Comparison of ENCODE assay signal across 20 mouse cellular contexts in genomic region chr15:4643888-4644606, GRCm38 (mm10).
DNase-seq lines count a peak whose midpoint lies in the region; ATAC-seq and TF ChIP-seq lines count a peak whose summit lies in the region.
"Had no signal": no experiment of that assay in that cellular context is flagged by ENCODE, and none has a peak within 500 bp of the region (broad histone marks: within the 10 kb centered on the region; RNA-seq: fewer than 3 reads in every experiment).

No protein-coding gene starts in this region.

- H3K9me3 ChIP-seq in neural tube, embryonic 15.5 days (replicated peaks) = no peaks in the 10 kb centered on the region
- H3K9me3 ChIP-seq in forebrain, embryonic 14.5 days (replicated peaks; ENCODE audit: control insufficient read depth, low read length) = no peaks in the 10 kb centered on the region
- H3K9me3 ChIP-seq in midbrain, embryonic 14.5 days (ENCODE audit: control insufficient read depth, low read length) = no peaks in the 10 kb centered on the region
- H3K9me3 ChIP-seq: limb, embryonic 12.5 days; liver, embryonic 12.5 days had no signal

- 87% methylated on average over 4 of the region's 4 CpGs for WGBS in neural tube, embryonic 15.5 days
- 18% methylated on average over 4 of the region's 4 CpGs for WGBS in forebrain, embryonic 14.5 days
- 19% methylated on average over 4 of the region's 4 CpGs for WGBS in midbrain, embryonic 14.5 days
- WGBS in kidney, adult 2 months = 97% methylated on average over 4 of the region's 4 CpGs

- no peaks in the 10 kb centered on the region for H3K4me1 ChIP-seq in neural tube, embryonic 15.5 days
- H3K4me1 ChIP-seq in forebrain, embryonic 14.5 days (ENCODE audit: control insufficient read depth, insufficient read depth, low read length) = no peaks in the 10 kb centered on the region; the same call in 1 of the 2 replicates
- H3K4me1 ChIP-seq in midbrain, embryonic 14.5 days (ENCODE audit: control insufficient read depth, insufficient read depth, low read length) = no peaks in the 10 kb centered on the region
- H3K4me1 ChIP-seq in kidney, adult 2 months (ENCODE audit: control insufficient read depth, insufficient read depth, low read length) = no peaks in the 10 kb centered on the region
- H3K4me1 ChIP-seq: limb, embryonic 12.5 days; liver, embryonic 12.5 days had no signal

- no peaks in the 10 kb centered on the region for H3K36me3 ChIP-seq in neural tube, embryonic 15.5 days
- no peaks in the 10 kb centered on the region for H3K36me3 ChIP-seq in forebrain, embryonic 14.5 days (ENCODE audit: control insufficient read depth, insufficient read depth, low read length)
- H3K36me3 ChIP-seq in midbrain, embryonic 14.5 days (ENCODE audit: control insufficient read depth, insufficient read depth, low read length) = no peaks in the 10 kb centered on the region
- H3K36me3 ChIP-seq in kidney, adult 2 months (ENCODE audit: control insufficient read depth, insufficient read depth, low read length) = no peaks in the 10 kb centered on the region
- H3K36me3 ChIP-seq: limb, embryonic 12.5 days; liver, embryonic 12.5 days had no signal

- peak; percentile 53; the same call in 1 of the 2 replicates for ATAC-seq in neural tube, embryonic 15.5 days (ENCODE audit: low FRiP score)
- ATAC-seq in forebrain, embryonic 14.5 days = peak; percentile 75
- peak; percentile 80 for ATAC-seq in midbrain, embryonic 14.5 days (ENCODE audit: low FRiP score, low TSS enrichment)
- ATAC-seq: inflammation-experienced regulatory T-cells, adult 6 months; liver, embryonic 12.5 days had no signal

- no peak overlapping the region for H3K4me2 ChIP-seq in neural tube, embryonic 15.5 days
- no peak overlapping the region for H3K4me2 ChIP-seq in forebrain, embryonic 14.5 days (ENCODE audit: low read length)
- no peak overlapping the region; the same call in 1 of the 2 replicates for H3K4me2 ChIP-seq in midbrain, embryonic 14.5 days (ENCODE audit: low read length)
- H3K4me2 ChIP-seq: limb, embryonic 12.5 days; liver, embryonic 12.5 days; lung, embryonic 14.5 days had no signal

- H3K9ac ChIP-seq in neural tube, embryonic 15.5 days (replicated peaks) = no peak overlapping the region
- H3K9ac ChIP-seq in forebrain, embryonic 14.5 days (ENCODE audit: low read length) = no peak overlapping the region
- H3K9ac ChIP-seq in midbrain, embryonic 14.5 days (replicated peaks; ENCODE audit: low read length) = no peak overlapping the region
- H3K9ac ChIP-seq: limb, embryonic 12.5 days; liver, embryonic 12.5 days; lung, embryonic 14.5 days had no signal

- no peak for TF ChIP-seq CTCF in kidney, adult 2 months (conservative IDR thresholded peaks at IDR 0.05; ENCODE audit: insufficient read depth, insufficient read length, low read depth, low read length)
- TF ChIP-seq CTCF in left cerebral cortex, adult 2 months (IDR thresholded peaks at IDR 0.05) = no peak

- H3K27ac ChIP-seq in neural tube, embryonic 15.5 days (replicated peaks) = 0 out of 2 replicates have a peak overlapping the region, but pooled peaks have one; percentile 23
- H3K27ac ChIP-seq in forebrain, embryonic 14.5 days (ENCODE audit: low read depth, low read length) = no peak overlapping the region
- H3K27ac ChIP-seq in midbrain, embryonic 14.5 days (replicated peaks; ENCODE audit: low read depth, low read length) = peak overlapping the region; percentile 61; the same call in 1 of the 2 replicates
- no peak overlapping the region for H3K27ac ChIP-seq in kidney, adult 2 months (ENCODE audit: insufficient read depth, low read depth, low read length)
- H3K27ac ChIP-seq in left cerebral cortex, adult 2 months = no peak overlapping the region
- H3K27ac ChIP-seq: limb, embryonic 12.5 days; liver, embryonic 12.5 days had no signal

- intact Hi-C loops in left cerebral cortex, adult 2 months (cut with DNase I) = no loop called here

- H3K4me3 ChIP-seq in neural tube, embryonic 15.5 days (replicated peaks) = no peak overlapping the region
- H3K4me3 ChIP-seq in forebrain, embryonic 14.5 days (ENCODE audit: low read depth, low read length) = no peak overlapping the region
- no peak overlapping the region for H3K4me3 ChIP-seq in midbrain, embryonic 14.5 days (replicated peaks; ENCODE audit: low read depth, low read length)
- H3K4me3 ChIP-seq in kidney, adult 2 months (ENCODE audit: insufficient read depth, low read depth, low read length) = no peak overlapping the region
- H3K4me3 ChIP-seq in left cerebral cortex, adult 2 months = no peak overlapping the region
- H3K4me3 ChIP-seq: limb, embryonic 12.5 days; liver, embryonic 12.5 days had no signal

- no peaks in the 10 kb centered on the region for H3K27me3 ChIP-seq in neural tube, embryonic 15.5 days (replicated peaks)
- H3K27me3 ChIP-seq in forebrain, embryonic 14.5 days (replicated peaks; ENCODE audit: control insufficient read depth, insufficient read depth, low read length) = no peaks in the 10 kb centered on the region
- no peaks in the 10 kb centered on the region for H3K27me3 ChIP-seq in midbrain, embryonic 14.5 days (ENCODE audit: control insufficient read depth, insufficient read depth, low read length)
- no peaks in the 10 kb centered on the region for H3K27me3 ChIP-seq in kidney, adult 2 months (replicated peaks; ENCODE audit: control insufficient read depth, insufficient read depth, low read length)
- H3K27me3 ChIP-seq: limb, embryonic 12.5 days; liver, embryonic 12.5 days had no signal

- DNase-seq in neural tube, embryonic 10.5 days (ENCODE audit: extremely low spot score, low spot score) = no peak
- peak; percentile 49 for DNase-seq in forebrain, embryonic 14.5 days (ENCODE audit: low spot score)
- DNase-seq in midbrain, embryonic 14.5 days = peak; percentile 74
- no peak for DNase-seq in cerebellum, postnatal 36 days
- DNase-seq in kidney, adult 2 months = no peak
- DNase-seq in left cerebral cortex, adult 2 months (ENCODE audit: extremely low spot score in 1 of 2, low spot score in 2 of 2) = no peak
- DNase-seq: adrenal gland, adult 2 months; cerebellum, adult 9-10 months; gastrocnemius, postnatal 14 days; heart, adult 18-20 months; heart, postnatal 36 days; kidney, postnatal 4 days; layer of hippocampus, adult 9-11 months; lung, embryonic 14.5 days; lung, postnatal 4 days; right cerebral cortex, adult 18-20 months had no signal

- TF ChIP-seq POLR2A in kidney, adult 2 months (IDR thresholded peaks at IDR 0.05; ENCODE audit: low read depth, low read length) = no peak

Comparison
In these comparisons a context has a peak if more than half of its experiments do, and no peak if none do; other contexts are left out.
1. H3K27ac ChIP-seq: peak in neural tube, embryonic 15.5 days (single experiment) and midbrain, embryonic 14.5 days (single experiment); none in forebrain, embryonic 14.5 days (single experiment), kidney, adult 2 months (single experiment) and left cerebral cortex, adult 2 months (single experiment).
2. DNase-seq: peak in forebrain, embryonic 14.5 days (single experiment) and midbrain, embryonic 14.5 days (single experiment); none in neural tube, embryonic 10.5 days (single experiment), cerebellum, postnatal 36 days (0 of 2), kidney, adult 2 months (single experiment) and left cerebral cortex, adult 2 months (0 of 2).
3. Peak in every context shown above with its lines, with median percentiles within 50 percentile points of each other: ATAC-seq.